Mouse (Mus musculus) testis, postnatal 14 days (tissue): ENCODE measurements at regions not wholly inside any gene's neighbourhood (a gene's known extent, or its start where the extent isn't known, plus 50 kb on each side); places are given as distances from the start of the nearest gene placed in this dataset.

Experiments
- DNase-seq: peaks from one replicate; pipeline ENCODE4 v3.0.0; 2021; ENCODE audit warnings: low spot score

DNA sequence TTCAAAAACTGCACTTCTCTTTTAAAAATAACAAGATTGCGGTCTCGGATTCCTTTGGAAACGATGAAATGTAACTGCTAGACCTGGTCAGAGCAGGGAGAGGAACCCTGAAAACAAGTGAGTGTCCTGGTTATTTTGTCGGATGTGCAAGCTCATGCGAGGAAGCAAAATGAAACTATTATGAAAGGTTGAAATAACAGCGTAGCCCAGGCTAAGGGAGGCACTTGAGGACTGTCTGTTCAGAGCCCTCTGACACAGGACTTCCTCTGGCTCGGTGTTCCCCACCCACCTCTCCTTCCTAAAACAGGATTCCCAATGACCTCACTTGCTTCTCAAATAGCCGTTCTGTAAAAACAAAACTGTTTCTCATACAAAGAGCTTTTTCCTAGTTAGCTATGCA is 51.3 kb upstream of the S1pr1 start:
- DNase-seq: peak; percentile 10

DNA sequence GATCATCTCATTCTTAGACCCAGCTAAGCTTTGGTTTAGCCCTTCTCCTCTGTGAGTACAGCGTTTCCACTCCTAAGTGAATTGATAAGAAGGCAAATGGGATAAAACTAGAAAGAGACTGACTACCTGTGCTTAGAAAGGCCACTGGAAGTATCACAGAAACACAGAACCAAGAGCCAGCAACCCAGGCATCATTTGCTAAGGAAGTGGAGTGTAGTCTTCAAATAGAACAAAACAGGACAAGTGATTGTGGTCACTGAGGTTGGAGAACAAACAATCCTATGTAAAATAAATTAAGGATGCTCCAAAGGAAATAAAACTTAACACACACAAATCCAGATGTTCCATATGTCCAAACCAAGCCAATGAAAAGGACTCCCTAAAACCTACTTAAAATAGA is 53.4 kb upstream of the S1pr1 start:
- DNase-seq: no peak

DNA sequence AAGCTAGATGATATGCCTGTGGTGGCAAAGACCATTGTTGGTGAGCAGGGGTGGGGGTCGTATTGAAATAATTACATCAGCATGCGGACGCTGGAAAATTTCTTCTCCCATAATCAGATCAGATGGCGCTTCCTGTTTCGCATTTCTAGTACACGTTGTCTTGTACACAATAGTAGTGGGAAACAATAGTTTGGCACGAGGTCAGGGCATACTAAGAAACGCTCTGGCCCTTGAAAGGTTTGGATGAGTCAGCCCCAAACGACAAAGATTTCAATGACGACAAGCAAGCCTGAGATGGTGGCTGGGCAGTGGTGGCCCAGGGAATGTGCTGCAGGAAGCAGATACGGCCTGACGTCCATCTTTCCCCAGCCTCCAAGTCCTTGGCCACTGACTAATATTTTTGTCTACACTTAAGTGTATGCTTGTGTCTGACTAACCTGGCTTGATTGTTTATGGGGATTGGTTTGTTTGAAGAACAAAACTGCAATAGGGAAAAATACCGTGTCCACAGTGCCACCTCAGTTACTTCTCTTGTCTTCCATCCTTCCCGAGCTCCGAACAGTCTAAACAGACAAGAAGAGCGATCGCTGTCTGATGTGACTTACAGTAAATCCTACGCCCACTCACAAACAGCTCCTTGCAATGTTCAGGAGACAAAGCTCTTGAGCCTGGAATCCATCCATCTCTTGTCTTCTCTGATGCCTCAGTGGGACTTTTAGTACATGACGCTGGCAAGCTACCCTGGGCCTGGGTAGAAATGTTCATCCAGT is 54.1 kb upstream of the S1pr1 start:
- no peak for DNase-seq

DNA sequence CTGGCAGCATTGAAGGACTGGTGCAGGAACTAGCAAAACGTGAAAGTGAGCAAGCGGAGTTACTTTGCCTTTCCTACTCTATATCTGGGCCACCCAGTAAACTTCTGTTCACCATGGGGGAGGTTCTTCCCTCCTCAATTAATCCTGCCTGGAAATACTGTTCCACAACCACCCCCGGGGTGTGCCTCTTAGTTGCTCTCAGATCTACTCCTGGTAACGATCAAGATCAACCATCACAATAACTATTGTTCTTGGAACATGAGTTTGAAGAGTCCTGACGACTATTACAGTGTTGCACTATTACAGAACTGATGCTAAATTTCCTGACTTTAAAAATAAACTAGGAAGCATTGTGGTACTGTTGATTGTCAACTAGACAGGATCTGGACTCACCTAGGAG is 57.8 kb upstream of the S1pr1 start:
- DNase-seq: no peak

DNA sequence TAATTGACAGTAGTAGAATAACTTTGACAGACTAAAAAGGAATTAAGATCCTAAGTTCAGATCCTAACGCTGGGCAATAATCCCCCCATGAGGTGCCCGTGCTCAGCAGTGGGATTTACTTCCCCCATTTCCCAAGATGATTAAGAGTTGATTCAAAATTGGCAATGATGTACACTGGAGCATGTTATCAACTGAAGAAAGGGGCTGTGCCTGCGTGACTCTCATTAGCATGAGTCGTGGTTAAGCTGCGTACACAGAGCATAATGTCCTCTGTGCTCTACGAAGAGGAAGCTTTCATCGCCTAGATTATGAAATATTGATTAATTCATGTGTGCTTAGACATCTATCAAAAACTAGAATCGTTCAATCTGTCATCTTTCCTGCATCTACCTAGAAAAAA is 59.4 kb upstream of the S1pr1 start:
- no peak for DNase-seq

DNA sequence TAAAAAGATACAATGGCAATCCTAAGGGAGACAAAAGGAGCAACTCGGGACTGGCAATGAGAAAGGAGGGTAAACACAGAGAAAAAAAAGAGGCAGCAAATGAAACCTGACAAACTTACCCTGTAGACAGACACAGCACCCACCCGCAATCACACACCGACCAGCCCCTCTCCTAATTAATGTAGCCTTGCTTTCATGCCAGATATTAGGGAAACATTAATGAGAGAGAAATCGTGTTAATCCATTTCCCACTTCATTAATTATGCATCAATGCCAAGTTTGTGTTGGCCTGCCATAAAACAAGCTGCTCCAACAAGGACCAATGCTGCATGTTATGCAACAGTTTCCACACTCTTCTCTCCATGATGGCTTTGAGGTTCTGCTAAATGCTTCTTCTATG is 59.9 kb upstream of the S1pr1 start:
- DNase-seq: no peak

DNA sequence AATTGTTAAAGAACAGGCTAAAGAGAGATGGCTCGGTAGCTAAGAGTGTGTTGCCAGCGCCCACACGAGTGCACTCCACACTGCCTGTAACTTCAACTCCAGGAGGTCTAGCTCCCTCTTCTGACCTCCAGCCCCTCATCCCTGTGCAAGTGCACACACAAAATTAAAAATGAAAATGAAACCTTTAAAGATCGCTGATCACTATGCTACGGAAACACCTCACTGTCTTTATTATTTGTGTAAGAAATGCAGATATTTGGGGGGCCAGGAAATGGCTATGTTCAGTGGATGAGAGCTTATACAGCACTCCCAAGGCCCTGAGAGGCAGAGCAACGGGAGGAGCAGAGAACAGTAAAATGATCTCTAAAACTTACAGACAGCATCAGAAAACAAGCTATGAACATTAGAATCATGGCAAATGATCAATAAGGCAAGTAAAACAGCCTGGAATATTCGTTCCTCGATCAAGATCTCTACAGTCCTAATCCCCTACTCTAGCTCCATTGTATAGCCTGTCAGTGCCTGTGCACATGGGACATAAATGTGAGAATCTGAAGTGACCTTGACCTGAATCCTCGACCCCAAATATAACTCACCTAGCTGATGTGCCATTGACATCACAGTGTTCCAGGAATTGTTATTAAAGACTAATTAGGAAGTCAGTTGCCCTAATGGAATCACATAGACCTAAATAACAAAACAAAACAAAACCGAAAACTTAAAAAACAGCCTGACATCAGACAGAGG is 64.4 kb upstream of the S1pr1 start:
- no peak for DNase-seq

DNA sequence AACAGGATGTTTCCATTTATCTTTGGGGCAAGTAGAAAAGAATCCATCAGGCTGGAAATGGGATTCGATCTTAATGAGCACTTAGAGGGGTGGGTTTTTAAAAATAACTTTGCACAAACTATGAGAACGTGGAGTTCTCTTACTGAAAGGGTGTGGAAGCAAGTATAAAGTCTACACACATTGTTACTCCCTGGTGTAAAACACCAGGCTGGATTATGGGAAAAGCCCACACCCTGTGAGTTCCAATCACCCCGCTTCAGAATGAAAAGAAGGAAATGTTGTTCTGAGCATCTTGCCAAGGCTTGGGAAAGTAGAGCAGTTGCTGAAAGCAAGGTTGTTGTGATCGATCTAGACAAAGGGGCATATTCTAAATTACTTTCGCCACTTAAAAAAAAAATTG is 65.0 kb upstream of the S1pr1 start:
- DNase-seq: no peak

DNA sequence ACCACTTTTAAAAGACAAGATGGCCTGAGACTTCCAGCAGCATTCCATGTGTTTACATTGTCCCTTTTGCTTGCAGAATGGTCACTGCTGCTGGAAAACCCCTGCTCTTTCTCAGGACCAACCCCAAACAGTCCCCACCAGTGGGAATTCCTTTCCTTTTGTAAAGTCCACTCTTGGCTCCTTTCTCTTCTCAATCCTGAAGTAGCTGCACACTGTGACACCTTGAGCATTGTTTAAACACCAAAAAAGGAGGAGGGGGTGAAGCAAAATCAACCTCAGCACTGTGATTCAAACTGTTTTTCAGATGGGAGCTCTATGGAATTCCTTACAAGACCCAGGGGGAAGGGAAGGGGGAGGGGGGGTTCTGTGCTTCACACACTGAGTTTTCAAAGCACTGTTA is 67.9 kb upstream of the S1pr1 start:
- no peak for DNase-seq

DNA sequence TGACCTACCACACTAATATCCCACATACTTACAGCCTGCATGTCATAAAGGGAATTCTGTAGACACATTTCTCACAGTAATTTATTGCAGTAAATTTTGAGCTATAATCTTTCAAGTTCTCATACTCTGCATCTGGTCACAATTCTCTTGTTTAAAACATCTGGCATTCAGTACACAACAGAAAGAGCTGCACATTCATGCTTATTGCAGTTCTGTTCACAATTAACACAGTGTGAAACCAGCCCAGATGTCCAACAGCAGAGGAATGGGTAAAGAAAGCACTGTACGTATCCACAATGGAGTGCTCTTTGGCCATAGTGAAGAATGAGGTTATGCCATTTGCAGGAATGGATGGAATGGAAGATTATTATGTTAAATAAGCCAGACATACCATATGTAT is 72.5 kb upstream of the S1pr1 start:
- DNase-seq: no peak

DNA sequence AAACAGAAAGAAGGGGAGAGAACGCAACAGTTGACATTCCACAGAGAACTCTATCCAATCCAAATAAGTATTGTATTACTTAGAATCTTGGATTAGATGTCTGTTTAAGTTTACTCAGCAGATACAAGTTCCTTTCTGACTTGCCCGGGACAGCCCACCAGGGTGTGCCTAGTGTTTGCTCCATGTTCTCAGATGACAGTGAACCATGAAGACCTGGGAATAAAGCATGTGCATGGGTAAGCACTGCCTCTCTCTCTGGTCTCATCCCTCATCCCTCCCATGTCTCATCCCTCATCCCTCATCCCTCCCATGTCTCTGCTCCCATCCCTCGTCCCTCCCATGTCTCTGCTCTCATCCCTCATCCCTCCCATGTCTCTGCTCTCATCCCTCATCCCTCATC is 73.7 kb upstream of the S1pr1 start:
- DNase-seq: no peak

DNA sequence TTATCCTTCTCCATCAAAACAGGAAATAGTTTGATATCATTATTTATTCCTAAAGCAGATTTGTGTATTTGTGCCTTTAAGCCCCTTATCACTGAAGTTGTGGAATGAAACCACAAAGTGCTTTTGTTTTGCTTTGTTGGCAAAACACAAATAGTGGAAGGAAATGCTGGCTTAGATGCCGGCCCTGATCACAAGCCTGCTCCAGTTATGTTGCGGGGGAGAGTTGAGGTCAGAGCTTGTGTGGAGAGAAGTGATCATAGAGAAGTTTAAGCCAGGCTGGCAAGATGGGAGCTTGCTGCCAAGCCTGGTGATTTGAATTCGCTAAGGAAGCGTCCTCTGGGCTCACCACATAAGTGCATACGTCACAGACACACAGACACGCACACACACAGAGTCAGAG is 74.2 kb upstream of the S1pr1 start:
- no peak for DNase-seq

DNA sequence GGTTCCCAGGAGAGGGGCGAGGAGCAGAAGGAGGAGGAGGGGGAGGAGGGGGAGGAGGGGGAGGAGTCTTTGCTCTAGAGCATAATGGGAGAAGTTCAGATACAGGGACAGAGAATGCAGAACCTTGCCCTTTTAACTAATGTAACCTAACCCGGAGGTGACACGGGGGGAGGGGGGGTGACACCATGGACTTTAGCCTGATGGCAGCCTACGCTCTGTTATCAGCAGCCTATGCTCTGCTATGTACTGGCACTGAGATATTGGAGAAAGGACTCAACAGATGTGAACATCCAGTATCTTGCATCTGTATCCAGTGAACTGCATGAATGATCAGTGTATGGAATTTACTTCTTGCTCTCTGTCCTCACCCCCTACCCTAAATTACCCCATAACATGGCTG is 77.7 kb upstream of the S1pr1 start:
- no peak for DNase-seq

DNA sequence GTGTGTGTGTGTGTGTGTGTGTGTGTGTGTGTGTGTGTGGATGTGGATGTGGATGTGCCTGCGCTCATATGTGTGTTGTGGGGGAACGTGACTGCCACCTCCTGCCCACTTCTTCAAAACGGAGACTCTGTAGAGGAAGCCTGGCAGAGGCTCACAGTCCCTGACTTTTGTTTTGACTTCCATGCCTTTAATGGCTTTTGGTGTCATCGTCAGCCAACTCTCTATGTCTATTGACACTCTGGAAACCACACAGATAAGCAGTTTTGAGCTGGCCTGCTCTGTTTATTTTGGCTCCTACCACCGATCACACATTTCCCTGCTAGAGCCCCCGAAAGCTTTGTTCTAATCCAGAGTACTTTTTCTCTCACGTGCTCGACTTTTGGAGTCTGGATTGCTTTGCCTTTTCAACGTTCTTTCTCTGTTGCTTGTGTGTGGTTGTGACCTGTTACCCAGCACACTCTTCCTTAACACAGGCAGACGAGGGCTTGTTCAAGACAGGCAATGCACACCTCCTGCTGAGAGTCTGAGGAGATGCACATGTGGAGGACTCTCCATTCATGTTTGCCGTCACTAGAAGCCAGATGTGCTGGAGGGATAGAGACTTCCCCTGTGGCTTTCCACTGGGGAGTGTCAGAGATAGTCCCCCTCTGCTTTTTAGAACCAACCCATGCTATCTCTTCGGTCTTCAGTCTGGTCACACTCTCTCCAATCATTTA is 78.6 kb upstream of the S1pr1 start:
- DNase-seq: no peak

DNA sequence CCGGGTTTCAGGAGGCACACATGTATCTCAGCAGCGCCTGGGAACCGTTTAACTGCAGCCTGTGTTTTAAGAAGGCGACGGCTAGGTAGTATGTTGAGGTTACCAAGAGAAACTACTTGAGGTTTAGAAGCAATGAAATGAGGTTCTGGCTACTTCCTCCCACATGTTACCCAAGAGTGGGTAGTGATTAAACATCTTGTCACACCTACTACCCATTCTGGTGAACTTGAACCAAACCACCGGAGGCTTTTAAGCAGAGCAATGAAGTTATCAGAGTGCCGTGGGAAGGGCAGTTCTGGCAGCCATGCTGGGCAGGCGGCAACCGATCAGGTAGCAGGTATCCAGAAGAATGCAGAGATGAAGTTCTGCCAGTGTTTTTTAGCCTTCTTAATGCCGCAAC is 84.5 kb upstream of the S1pr1 start:
- no peak for DNase-seq

DNA sequence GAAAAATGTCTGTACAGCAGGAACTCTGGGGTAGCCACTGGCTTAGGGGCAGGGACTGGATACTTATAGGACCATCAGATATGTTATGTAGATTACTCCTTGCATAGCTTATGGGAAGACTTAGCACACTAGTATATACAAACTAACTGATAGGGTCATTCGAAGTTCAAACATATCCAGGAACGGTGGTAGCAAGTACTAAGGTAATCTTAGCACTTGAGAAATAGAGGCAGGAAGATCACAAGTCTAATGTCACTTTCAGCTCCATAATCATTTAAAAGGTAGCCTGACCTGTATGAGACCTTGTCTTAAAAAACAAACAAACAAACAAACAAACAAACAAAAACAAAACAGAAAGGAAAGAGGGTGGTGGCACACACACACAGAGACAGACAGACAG is 85.1 kb upstream of the S1pr1 start:
- no peak for DNase-seq

DNA sequence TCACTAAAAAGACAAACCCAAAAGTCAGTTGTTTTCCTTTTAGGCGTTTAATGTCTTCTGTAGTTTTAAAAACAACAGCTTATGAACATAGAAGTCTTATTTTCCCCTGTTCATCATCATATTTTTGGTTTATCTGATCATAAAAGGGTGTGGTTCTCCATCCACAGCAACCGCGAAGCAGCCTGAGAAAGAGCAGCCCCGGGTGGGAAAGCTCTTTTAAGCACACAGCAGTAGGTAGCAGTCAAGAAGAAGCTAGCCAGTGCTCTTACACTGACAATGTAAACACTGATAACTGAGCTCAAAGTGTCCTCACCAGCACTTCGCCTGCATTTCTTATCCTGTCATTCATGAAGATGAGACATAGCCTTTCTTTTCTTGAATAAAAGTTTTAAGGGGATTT is 86.0 kb upstream of the S1pr1 start:
- DNase-seq: no peak

DNA sequence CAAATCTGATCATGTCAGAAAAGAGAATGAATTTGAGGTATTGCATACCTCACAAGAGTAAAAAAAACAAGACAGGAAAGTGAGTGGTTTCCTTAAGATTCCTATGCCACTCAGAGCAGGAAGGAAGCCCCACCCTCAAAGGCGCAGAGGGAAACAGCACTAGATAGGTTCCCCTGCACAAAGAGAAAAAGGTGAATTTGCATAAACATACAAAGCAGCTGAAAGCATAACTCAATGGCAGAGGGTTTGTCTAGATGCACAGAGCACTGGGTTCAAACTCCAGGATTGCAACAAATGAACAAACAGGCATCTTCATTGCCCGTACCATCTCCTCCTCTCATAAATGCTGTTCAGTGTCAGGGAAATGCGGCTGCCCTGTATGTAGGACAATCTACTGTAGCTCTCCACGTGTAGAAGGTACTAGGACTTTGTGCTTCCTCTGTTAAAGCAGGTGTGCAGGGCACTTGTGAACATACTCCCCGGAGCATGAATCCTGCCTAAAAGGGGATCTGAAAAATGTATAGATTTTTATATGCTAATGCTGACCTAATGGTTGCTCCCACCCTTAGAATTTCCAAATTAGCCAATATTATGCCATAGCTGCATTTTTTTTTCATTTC is 85.9 kb upstream of the Dph5 start:
- no peak for DNase-seq

DNA sequence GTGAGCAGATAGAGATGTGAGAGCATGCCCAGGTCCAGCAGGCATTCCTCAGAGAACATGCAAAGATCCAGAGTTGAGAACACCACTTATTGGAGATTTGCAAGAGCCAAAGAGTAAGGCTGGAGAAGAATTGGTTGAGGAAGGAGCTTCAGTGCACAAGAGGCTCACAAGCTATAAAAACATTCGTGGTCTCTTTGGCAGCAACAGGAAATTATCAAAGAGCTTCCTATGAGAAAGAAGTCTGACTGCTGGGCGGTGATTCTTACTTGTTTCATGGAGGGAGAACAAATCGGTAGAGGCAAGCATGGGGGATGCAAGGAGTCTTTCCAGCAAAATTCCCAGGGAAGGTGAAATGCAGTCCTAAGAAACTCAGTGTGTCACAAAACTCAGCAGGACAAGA is 83.0 kb upstream of the Dph5 start:
- DNase-seq: no peak

DNA sequence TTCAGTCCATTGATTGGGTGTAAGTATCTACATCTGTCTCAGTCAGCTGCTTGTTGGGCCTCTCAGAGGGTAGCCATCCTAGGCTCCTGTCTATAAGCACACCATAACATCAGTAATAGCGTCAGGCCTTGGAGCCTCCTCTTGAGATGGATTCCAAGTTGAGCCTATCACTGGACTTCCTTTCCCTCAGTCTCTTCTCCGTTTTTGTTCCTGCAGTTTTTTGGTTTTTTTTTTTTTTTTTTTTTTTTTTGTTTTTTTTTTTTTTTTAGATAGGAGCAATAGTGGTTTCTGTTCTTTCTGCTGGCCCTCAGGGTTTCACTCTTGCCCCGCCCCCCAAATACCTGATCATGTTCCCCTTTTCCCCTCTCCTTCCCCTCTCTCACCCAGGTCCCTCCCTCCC is 80.6 kb upstream of the Dph5 start:
- DNase-seq: no peak

DNA sequence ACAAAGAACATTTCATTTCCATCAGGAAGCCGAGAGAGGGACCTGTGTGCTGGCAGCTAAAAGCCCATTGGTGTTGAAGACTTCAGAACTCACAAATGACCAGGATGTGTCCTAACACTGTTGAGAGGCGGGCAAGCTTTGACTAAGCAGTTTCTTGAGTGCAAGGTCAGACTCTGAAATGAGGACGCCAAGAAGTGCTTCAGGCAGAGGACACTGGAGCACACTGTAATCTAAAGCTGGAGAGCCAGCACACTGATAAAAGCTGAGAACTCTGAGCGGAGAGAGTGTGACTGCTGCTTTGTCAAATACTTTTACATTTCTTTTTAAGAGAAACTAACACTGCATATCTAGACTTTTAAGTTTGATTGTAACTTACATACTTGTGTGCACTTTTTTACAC is 72.5 kb upstream of the Dph5 start:
- DNase-seq: peak; percentile 63

DNA sequence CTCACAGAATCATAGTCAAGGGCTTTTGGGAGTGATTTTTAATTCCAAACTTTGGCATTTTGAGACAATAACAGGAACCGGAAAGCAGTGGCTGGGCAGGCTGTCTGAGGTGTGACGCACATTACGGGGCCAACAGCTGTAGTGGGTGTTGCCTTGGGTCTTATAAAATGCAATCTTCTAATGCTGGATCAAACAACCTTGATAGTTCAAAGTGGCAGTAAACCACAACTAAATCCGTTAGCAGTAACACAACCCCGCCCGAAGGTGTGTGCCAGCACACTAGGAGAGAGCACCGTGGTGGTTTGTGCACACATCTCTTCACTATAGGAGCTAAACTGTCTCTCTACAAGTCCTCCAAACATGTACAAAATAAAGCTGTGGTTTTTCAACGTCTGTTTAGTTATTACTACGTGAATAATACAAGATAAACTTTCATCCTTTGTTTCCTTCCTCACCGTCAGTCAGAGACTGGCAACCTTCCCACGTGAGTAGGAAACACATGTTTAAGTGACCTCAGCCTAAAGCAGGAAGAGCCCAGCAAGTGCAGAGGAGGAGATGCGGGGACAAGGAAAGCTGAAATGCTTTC is 72.0 kb upstream of the Dph5 start:
- DNase-seq: peak; percentile 11
